Mouse (Mus musculus): ENCODE measurements around the gene Wdfy4. TPM values are rescaled to one million over a fixed set of nuclear protein-coding genes. Genes with fewer than 3 reads are reported as not detected.

Gene Wdfy4
- polyA plus RNA-seq, 1 experiment, result 92.6 TPM

- no peaks in the 10 kb centered on the region for H3K27me3 ChIP-seq (ENCODE audit: control insufficient read depth, insufficient read depth, low read length)
- 82% methylated on average over 5 of the region's 5 CpGs for WGBS
- DNase-seq (ENCODE audit: low read depth in 1 of 2, low spot score in 2 of 2), result no peak
- no peak overlapping the region for H3K27ac ChIP-seq (ENCODE audit: insufficient read depth, low read length)
- no peak for TF ChIP-seq CTCF (IDR thresholded peaks at IDR 0.05; ENCODE audit: extremely low read depth, insufficient read depth, insufficient read length, insufficient replicate concordance)
- peaks cover 40% of the 10 kb centered on the region for H3K36me3 ChIP-seq (ENCODE audit: control insufficient read depth, insufficient read depth, low read length)
- no peaks in the 10 kb centered on the region; the same call in 1 of the 2 replicates for H3K4me1 ChIP-seq (ENCODE audit: control insufficient read depth, insufficient read depth, insufficient read length)
- no peak overlapping the region for H3K4me3 ChIP-seq (ENCODE audit: extremely low read depth, insufficient read depth, insufficient read length)
Measured at GRCm38 (mm10) chr14:33096462-33096861, 88.8 kb downstream of the Wdfy4 start.

DNA sequence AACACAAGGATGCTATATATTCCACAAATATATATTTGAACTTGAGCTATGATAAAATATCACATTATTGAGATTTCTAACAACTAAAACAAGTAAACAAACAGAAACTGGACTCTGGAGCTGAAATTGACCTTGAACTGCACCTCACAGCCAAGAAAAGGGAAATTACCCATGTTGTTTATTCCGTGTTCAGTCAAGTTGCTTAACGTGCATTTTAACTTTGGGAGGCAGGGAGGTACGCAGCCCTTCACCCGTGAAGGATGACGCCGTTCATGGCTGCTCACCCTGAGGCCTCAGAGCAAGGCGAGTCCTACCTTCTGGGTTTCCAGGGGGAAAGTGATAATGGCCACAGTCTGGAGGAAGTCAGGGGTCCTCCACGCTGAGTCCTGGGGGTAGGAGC is 102.0 kb downstream of the Wdfy4 start:
- TF ChIP-seq CTCF (IDR thresholded peaks at IDR 0.05; ENCODE audit: extremely low read depth, insufficient read depth, insufficient read length, insufficient replicate concordance), result no peak
- DNase-seq (ENCODE audit: low read depth in 1 of 2, low spot score in 2 of 2), result no peak
- H3K36me3 ChIP-seq (ENCODE audit: control insufficient read depth, insufficient read depth, low read length), result peaks cover 43% of the 10 kb centered on the region
- WGBS, result 88% methylated on average over 8 of the region's 8 CpGs
- no peaks in the 10 kb centered on the region for H3K4me1 ChIP-seq (ENCODE audit: control insufficient read depth, insufficient read depth, insufficient read length)
- H3K4me3 ChIP-seq (ENCODE audit: extremely low read depth, insufficient read depth, insufficient read length), result no peak overlapping the region
- H3K27me3 ChIP-seq (ENCODE audit: control insufficient read depth, insufficient read depth, low read length), result no peaks in the 10 kb centered on the region
- no peak overlapping the region for H3K27ac ChIP-seq (ENCODE audit: insufficient read depth, low read length)

- 89% methylated on average over 1 of the region's 1 CpGs for WGBS
- H3K27me3 ChIP-seq (ENCODE audit: control insufficient read depth, insufficient read depth, low read length), result no peaks in the 10 kb centered on the region
- TF ChIP-seq POLR2A (IDR thresholded peaks at IDR 0.05; ENCODE audit: low read depth, low read length) (no peak), CTCF (IDR thresholded peaks at IDR 0.05; ENCODE audit: extremely low read depth, insufficient read depth, insufficient read length, insufficient replicate concordance) (no peak)
- no peak overlapping the region for H3K4me3 ChIP-seq (ENCODE audit: extremely low read depth, insufficient read depth, insufficient read length)
- no peak overlapping the region for H3K27ac ChIP-seq (ENCODE audit: insufficient read depth, low read length)
- H3K36me3 ChIP-seq (ENCODE audit: control insufficient read depth, insufficient read depth, low read length), result peaks cover 49% of the 10 kb centered on the region
- H3K4me1 ChIP-seq (ENCODE audit: control insufficient read depth, insufficient read depth, insufficient read length), result no peaks in the 10 kb centered on the region
- no peak for DNase-seq (ENCODE audit: low read depth in 1 of 2, low spot score in 2 of 2)
Measured at GRCm38 (mm10) chr14:33082301-33082700, 103.0 kb downstream of the Wdfy4 start.

- TF ChIP-seq POLR2A (IDR thresholded peaks at IDR 0.05; ENCODE audit: low read depth, low read length) (no peak), CTCF (IDR thresholded peaks at IDR 0.05; ENCODE audit: extremely low read depth, insufficient read depth, insufficient read length, insufficient replicate concordance) (no peak)
- Histone ChIP-seq H3K36me3 (ENCODE audit: control insufficient read depth, insufficient read depth, low read length) (peaks cover 47% of the 10 kb centered on the region), H3K4me3 (ENCODE audit: extremely low read depth, insufficient read depth, insufficient read length) (no peak overlapping the region), H3K27ac (ENCODE audit: insufficient read depth, low read length) (no peak overlapping the region), H3K27me3 (ENCODE audit: control insufficient read depth, insufficient read depth, low read length) (no peaks in the 10 kb centered on the region), H3K4me1 (ENCODE audit: control insufficient read depth, insufficient read depth, insufficient read length) (no peaks in the 10 kb centered on the region)
- DNase-seq (ENCODE audit: low read depth in 1 of 2, low spot score in 2 of 2), result no peak
- WGBS, result 87% methylated on average over 6 of the region's 6 CpGs
Measured at GRCm38 (mm10) chr14:33081370-33081860, 103.9 kb downstream of the Wdfy4 start.

DNA sequence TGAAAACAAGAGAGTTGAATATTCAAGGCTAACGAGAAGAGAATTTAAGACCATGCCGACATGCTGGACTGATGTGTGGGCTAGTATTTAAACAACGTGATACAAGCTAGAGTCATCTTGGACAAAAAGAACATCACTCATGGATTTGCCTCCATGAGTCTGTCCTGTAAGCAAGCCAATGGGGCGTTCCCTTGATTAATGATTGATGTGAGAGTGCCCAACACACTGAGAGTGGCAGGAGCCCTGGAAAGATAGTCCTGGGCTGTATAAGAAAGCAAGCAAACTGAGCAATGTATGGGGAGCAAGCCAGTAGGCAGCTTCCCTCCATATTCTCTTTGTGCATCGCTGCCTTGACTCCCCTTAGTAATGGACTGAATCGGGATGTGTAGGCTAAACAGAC is 106.7 kb downstream of the Wdfy4 start:
- peaks cover 50% of the 10 kb centered on the region for H3K36me3 ChIP-seq (ENCODE audit: control insufficient read depth, insufficient read depth, low read length)
- H3K27ac ChIP-seq (ENCODE audit: insufficient read depth, low read length), result no peak overlapping the region
- no peak overlapping the region for H3K4me3 ChIP-seq (ENCODE audit: extremely low read depth, insufficient read depth, insufficient read length)
- no peak for TF ChIP-seq CTCF (IDR thresholded peaks at IDR 0.05; ENCODE audit: extremely low read depth, insufficient read depth, insufficient read length, insufficient replicate concordance)
- TF ChIP-seq POLR2A (IDR thresholded peaks at IDR 0.05; ENCODE audit: low read depth, low read length), result no peak
- no peak for DNase-seq (ENCODE audit: low read depth in 1 of 2, low spot score in 2 of 2)
- H3K27me3 ChIP-seq (ENCODE audit: control insufficient read depth, insufficient read depth, low read length), result no peaks in the 10 kb centered on the region
- WGBS, result 92% methylated on average over 6 of the region's 6 CpGs
- no peaks in the 10 kb centered on the region for H3K4me1 ChIP-seq (ENCODE audit: control insufficient read depth, insufficient read depth, insufficient read length)

- no peak for DNase-seq (ENCODE audit: low read depth in 1 of 2, low spot score in 2 of 2)
- H3K36me3 ChIP-seq (ENCODE audit: control insufficient read depth, insufficient read depth, low read length), result peaks cover 47% of the 10 kb centered on the region
- no peaks in the 10 kb centered on the region for H3K27me3 ChIP-seq (ENCODE audit: control insufficient read depth, insufficient read depth, low read length)
- no peak overlapping the region for H3K4me3 ChIP-seq (ENCODE audit: extremely low read depth, insufficient read depth, insufficient read length)
- TF ChIP-seq CTCF (IDR thresholded peaks at IDR 0.05; ENCODE audit: extremely low read depth, insufficient read depth, insufficient read length, insufficient replicate concordance) (no peak), POLR2A (IDR thresholded peaks at IDR 0.05; ENCODE audit: low read depth, low read length) (no peak)
- WGBS, result 93% methylated on average over 6 of the region's 6 CpGs
- no peak overlapping the region for H3K27ac ChIP-seq (ENCODE audit: insufficient read depth, low read length)
- H3K4me1 ChIP-seq (ENCODE audit: control insufficient read depth, insufficient read depth, insufficient read length), result no peaks in the 10 kb centered on the region
Measured at GRCm38 (mm10) chr14:33078110-33078509, 107.2 kb downstream of the Wdfy4 start.

DNA sequence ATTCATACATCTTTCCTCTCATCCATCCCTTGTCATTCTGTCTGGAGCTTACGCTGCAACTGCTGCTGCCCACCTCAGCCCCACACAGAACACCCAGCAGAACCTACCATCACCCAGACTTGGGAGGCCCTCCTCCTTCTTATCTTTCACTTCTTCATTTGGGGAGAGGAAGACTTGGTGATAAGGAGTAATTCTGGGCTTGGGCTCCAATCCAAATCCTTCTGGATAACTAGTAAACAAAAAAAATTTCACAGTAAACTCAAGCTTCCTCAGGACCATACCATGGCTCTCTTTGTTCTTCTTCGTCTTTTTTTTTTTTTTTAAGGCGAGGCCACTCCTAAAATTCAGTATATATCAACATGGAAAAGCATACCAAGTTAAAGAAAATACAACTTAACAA is 112.0 kb downstream of the Wdfy4 start:
- Histone ChIP-seq H3K27me3 (ENCODE audit: control insufficient read depth, insufficient read depth, low read length) (no peaks in the 10 kb centered on the region), H3K4me1 (ENCODE audit: control insufficient read depth, insufficient read depth, insufficient read length) (no peaks in the 10 kb centered on the region), H3K36me3 (ENCODE audit: control insufficient read depth, insufficient read depth, low read length) (peaks cover 48% of the 10 kb centered on the region), H3K4me3 (ENCODE audit: extremely low read depth, insufficient read depth, insufficient read length) (no peak overlapping the region), H3K27ac (ENCODE audit: insufficient read depth, low read length) (no peak overlapping the region)
- TF ChIP-seq POLR2A (IDR thresholded peaks at IDR 0.05; ENCODE audit: low read depth, low read length) (no peak), CTCF (IDR thresholded peaks at IDR 0.05; ENCODE audit: extremely low read depth, insufficient read depth, insufficient read length, insufficient replicate concordance) (no peak)
- no peak for DNase-seq (ENCODE audit: low read depth in 1 of 2, low spot score in 2 of 2)
- WGBS, result 85% methylated on average over 3 of the region's 3 CpGs
